Mouse (Mus musculus) thymus, adult 2 months (tissue): Measurements from ENCODE around the gene Dcst2.

ENCODE experiments used
- CTCF ChIP-seq: fragments of 200-500 bp; IDR thresholded peaks from 2 replicates; pipeline ENCODE4 v1.5.1; 2012; ENCODE audit warnings: mild to moderate bottlenecking, control low read depth, low read length, moderate library complexity, borderline replicate concordance; ENCODE audit not compliant: control insufficient read depth, poor library complexity, insufficient read depth; ENCODE audit errors: extremely low read depth
- POLR2A ChIP-seq: fragments of 200-500 bp; IDR thresholded peaks from 2 replicates; pipeline ENCODE4 v1.6.1; 2012; ENCODE audit warnings: mild to moderate bottlenecking, low read length, control low read depth, moderate library complexity; ENCODE audit not compliant: control insufficient read depth, poor library complexity, insufficient read depth; ENCODE audit errors: extremely low read depth

- TF ChIP-seq CTCF (no peak), POLR2A (no peak)
These were observed 63.4 kb downstream of the Dcst2 start for GRCm38 (mm10) chr3:89425141-89425525.
